Mouse (Mus musculus) hindbrain, embryonic 10.5 days (tissue): ENCODE data around the gene Dnajc16. TPM values are rescaled to one million over a fixed set of nuclear protein-coding genes. Genes with fewer than 3 reads are reported as not detected.

Source experiments
- DNase-seq: peaks from one replicate; pipeline ENCODE4 v3.0.0-alpha.2; 2017; ENCODE audit warnings: low spot score
- H3K27ac ChIP-seq: fragments of 300-500 bp; sonication (generic); 2 replicates; pipeline ENCODE4 v1.5.1; 2016; ENCODE audit warnings: mild to moderate bottlenecking, moderate library complexity
- H3K27me3 ChIP-seq: fragments of 300-500 bp; sonication (generic); 2 replicates; pipeline ENCODE4 v1.6.1; 2016; ENCODE audit warnings: mild to moderate bottlenecking; ENCODE audit not compliant: poor library complexity, insufficient read depth, severe bottlenecking
- H3K36me3 ChIP-seq: fragments of 300-500 bp; sonication (generic); 2 replicates; pipeline ENCODE4 v1.6.1; 2016; ENCODE audit warnings: mild to moderate bottlenecking, moderate library complexity
- H3K4me1 ChIP-seq: fragments of 300-500 bp; sonication (generic); replicated peaks from 2 replicates; pipeline ENCODE4 v1.6.1; 2016; ENCODE audit warnings: mild to moderate bottlenecking
- H3K4me3 ChIP-seq: fragments of 300-500 bp; sonication (generic); 2 replicates; pipeline ENCODE4 v1.5.1; 2016; ENCODE audit warnings: mild to moderate bottlenecking, moderate library complexity
- H3K9me3 ChIP-seq: fragments of 300-500 bp; sonication (generic); 2 replicates; pipeline ENCODE4 v1.6.1; 2016; ENCODE audit warnings: mild to moderate bottlenecking, moderate library complexity
- WGBS: fragments of 180-500 bp; shearing (Covaris S2); methylation state at CpG from one replicate; pipeline ENCODE4 v1.1.7; 2016; 5-methylcytosine and 5-hydroxymethylcytosine counted together
- polyA plus RNA-seq: library from polyadenylated mRNA; unstranded; fragments of >200 nt; fragmentation: Nextera tagmentation; extraction: Ambion mirVana; gene quantifications from 2 replicates; pipeline ENCODE4 v1.2.1, GENCODE M21; 2016

Gene Dnajc16
- polyA plus RNA-seq, 1 experiment from 2014 or later = 5.5 TPM

DNA sequence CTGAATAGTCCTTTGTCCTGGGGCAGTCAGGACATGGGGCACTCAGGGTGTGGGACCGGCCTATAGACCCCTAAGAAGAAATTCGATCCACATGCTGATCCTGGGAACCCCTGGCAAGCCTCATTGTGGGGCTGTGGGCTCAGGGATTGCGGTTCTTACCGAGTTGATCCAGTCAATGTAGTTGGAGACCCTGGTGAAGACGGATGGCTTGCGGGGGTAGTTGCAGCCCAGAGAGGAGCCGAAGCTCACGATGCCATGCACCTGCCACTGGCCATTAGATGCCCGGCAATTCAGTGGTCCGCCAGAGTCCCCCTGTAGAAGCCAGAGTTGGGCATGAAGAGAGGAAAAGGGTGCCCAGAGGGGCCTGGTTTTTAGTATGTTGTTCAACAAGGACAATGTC, 27.0 kb upstream of the Dnajc16 start:
- Histone ChIP-seq H3K9me3 (no peaks in the 10 kb centered on the region), H3K4me3 (no peak overlapping the region), H3K36me3 (peaks cover 34% of the 10 kb centered on the region), H3K27me3 (no peaks in the 10 kb centered on the region), H3K4me1 (peaks cover 28% of the 10 kb centered on the region), H3K27ac (no peak overlapping the region)
- WGBS = 62% methylated on average over 10 of the region's 10 CpGs
- no peak for DNase-seq

DNA sequence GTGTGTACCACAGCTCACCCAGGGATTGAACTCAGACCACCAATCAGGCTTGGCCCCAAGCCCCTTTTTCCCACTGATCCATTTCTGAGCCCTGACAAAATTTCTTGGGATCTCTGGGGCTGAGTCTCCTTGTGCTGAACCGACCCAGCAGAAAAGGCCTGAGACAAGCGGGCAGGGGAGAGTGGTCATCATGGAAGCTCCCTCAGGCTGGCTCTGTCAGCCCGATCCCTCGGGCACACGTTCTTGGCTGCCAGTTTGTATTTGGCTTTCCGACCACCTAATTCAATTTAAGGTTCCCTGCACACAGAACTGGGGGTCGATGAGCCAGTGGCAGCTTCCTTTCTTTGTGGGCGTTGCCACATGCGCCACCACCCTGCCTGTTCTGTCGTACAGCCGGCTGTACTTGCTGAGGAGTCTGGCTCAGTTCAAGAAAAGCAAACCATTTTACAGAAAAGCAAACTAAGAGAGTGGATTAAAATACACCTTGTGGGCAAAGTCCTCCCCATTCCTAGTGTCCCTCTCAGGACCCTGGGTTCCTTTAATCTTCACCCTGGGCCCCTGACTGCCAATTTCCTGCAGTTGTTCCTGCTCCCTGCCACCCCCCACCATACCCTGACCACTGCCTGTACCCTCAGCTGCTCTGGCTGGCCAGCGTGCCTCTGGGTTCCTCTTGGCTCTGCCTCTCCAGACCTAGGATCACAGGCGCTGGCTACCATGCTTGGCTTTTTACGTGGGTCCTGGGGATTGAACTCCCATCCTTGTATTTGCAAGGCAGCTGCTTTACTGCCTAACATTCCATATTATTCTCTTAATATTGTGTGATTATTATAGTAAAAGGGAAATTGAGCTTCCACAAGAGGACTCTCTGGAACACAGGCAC, 26.3 kb upstream of the Dnajc16 start:
- no peak for DNase-seq
- no peak overlapping the region for H3K4me3 ChIP-seq
- no peaks in the 10 kb centered on the region for H3K9me3 ChIP-seq
- 70% methylated on average over 14 of the region's 14 CpGs for WGBS
- H3K36me3 ChIP-seq = peaks cover 41% of the 10 kb centered on the region
- H3K4me1 ChIP-seq = peaks cover 24% of the 10 kb centered on the region
- H3K27me3 ChIP-seq = no peaks in the 10 kb centered on the region
- H3K27ac ChIP-seq = peak overlapping the region; percentile 6; the same call in 1 of the 2 replicates

DNA sequence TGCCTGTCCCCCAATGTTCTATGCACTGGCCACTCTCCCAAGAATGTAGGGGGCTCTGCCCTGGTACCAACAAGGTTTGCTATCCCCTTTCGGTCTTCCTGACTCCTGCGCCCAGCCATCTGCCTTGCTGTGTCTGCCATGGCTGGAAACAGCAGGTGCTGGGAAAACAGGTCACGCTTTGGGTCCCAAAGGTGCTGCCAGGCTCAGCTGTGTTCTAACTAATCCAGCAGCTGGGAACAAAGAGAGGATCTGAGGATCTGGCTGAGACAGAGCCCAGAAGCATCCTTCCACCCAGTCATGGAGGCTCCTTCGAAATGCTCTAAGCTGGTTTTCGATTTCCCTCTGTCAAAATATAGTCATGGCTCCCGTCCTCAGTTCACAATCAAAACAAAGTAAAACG, 25.5 kb upstream of the Dnajc16 start:
- Histone ChIP-seq H3K27me3 (no peaks in the 10 kb centered on the region), H3K36me3 (peaks cover 49% of the 10 kb centered on the region), H3K9me3 (no peaks in the 10 kb centered on the region), H3K27ac (peak overlapping the region; percentile 69; the same call in 1 of the 2 replicates), H3K4me1 (peaks cover 21% of the 10 kb centered on the region), H3K4me3 (no peak overlapping the region)
- no peak for DNase-seq
- 92% methylated on average over 7 of the region's 7 CpGs for WGBS

GRCm38 (mm10) chr4:141811375-141811774, 20.6 kb upstream of the Dnajc16 start:
- H3K36me3 ChIP-seq = peaks cover 96% of the 10 kb centered on the region
- DNase-seq = no peak

GRCm38 (mm10) chr4:141810975-141811374, 20.2 kb upstream of the Dnajc16 start:
- Histone ChIP-seq H3K9me3 (no peaks in the 10 kb centered on the region), H3K27me3 (no peaks in the 10 kb centered on the region), H3K4me1 (0 out of 2 replicates have a peak, but pooled peaks cover 2% of the 10 kb centered on the region), H3K4me3 (no peak overlapping the region), H3K27ac (no peak overlapping the region), H3K36me3 (peaks cover 98% of the 10 kb centered on the region)
- DNase-seq = no peak
- 92% methylated on average over 2 of the region's 2 CpGs for WGBS

More at GRCm38 (mm10) chr4:141811375-141811774, 20.6 kb upstream of the Dnajc16 start:
- H3K9me3 ChIP-seq = no peaks in the 10 kb centered on the region
- no peak overlapping the region for H3K27ac ChIP-seq
- no peaks in the 10 kb centered on the region for H3K27me3 ChIP-seq
- 97% methylated on average over 7 of the region's 7 CpGs for WGBS
- H3K4me1 ChIP-seq = 0 out of 2 replicates have a peak, but pooled peaks cover 5% of the 10 kb centered on the region
- H3K4me3 ChIP-seq = no peak overlapping the region

DNA sequence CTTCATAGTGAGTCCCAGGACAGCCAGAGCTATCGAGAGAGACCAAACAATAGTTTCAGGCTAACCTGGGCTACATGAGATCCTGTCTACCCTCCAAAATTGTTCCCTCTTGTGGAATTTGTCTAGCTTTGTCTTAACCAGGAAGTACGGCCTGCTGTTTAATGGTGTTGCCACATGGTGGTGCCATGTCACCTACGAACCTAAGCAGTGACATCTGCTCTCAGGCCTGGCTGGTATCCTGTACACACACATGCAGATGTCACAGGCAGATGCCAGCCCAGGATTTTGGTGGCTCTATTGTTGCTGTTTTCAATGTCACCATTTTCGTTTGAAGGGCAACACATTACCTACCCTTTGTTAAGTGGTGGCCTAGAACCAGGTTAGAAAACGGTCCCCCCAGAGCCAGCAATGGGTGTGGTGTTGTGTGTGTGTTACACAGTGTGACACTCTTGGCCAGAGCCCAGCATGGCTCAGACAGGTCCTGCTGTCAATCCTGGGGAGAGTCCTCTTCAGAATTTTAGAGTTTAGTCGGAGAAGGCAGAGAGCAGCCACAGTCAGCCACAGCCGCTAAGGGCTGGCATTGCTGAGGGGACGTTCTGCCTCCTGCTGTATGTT, 19.2 kb upstream of the Dnajc16 start:
- 80% methylated on average over 8 of the region's 8 CpGs for WGBS
- no peaks in the 10 kb centered on the region for H3K9me3 ChIP-seq
- no peaks in the 10 kb centered on the region for H3K4me1 ChIP-seq
- no peak overlapping the region for H3K27ac ChIP-seq
- no peak overlapping the region for H3K4me3 ChIP-seq
- H3K36me3 ChIP-seq = peaks cover 99% of the 10 kb centered on the region
- no peaks in the 10 kb centered on the region for H3K27me3 ChIP-seq
- peak; percentile 49 for DNase-seq

GRCm38 (mm10) chr4:141805886-141806285, 15.2 kb upstream of the Dnajc16 start:
- Histone ChIP-seq H3K27ac (no peak overlapping the region), H3K4me1 (no peaks in the 10 kb centered on the region), H3K36me3 (peaks cover 83% of the 10 kb centered on the region), H3K27me3 (no peaks in the 10 kb centered on the region), H3K9me3 (no peaks in the 10 kb centered on the region), H3K4me3 (no peak overlapping the region)
- no peak for DNase-seq
- WGBS = 98% methylated on average over 8 of the region's 8 CpGs

- no peaks in the 10 kb centered on the region for H3K9me3 ChIP-seq
- H3K27me3 ChIP-seq = no peaks in the 10 kb centered on the region
- no peak overlapping the region for H3K4me3 ChIP-seq
- DNase-seq = no peak
- H3K27ac ChIP-seq = no peak overlapping the region
- H3K36me3 ChIP-seq = peaks cover 65% of the 10 kb centered on the region
- H3K4me1 ChIP-seq = no peaks in the 10 kb centered on the region
- 97% methylated on average over 4 of the region's 4 CpGs for WGBS
Measured at GRCm38 (mm10) chr4:141804105-141804504, 13.4 kb upstream of the Dnajc16 start.

DNA sequence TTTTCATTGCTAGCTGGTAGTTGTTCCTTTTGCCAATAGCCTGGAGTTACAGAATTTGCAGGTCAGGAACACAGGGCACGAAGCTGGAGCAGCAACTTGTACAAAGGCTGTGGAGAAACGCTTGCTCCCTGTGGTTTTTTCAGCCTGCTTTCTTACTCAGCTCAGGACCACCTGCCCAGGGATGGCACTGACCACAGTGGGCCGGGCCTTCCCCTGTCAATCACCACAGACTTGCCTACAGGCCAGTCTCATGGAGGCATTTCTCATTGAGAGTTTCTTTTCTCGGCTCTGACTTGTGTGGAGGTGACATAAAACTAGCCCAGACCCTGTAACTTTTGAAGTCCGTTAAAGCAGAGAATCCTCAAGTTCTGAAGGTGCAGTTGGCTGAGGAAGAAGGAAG, 6.8 kb upstream of the Dnajc16 start:
- WGBS = 90% methylated on average over 5 of the region's 5 CpGs
- no peak overlapping the region for H3K4me3 ChIP-seq

DNA sequence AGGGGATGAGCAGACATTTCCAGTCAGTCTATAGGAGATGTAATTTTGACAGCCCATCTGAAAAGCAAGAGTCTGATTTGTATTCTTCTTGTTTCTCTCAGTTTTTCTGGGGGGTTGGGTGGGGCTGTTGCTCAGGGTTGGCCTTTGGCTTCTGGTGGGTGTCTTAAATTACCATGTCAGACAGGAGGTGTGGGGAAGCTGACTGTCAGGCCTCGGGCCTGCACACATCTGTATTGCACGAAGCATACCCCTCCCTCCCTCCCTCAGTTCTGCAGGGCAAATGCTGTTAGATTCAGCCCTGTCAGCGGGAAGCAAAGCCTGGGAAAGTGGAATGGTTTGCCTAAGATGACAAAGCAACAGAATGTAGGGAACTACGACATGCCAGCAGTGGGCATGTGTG, 6.2 kb upstream of the Dnajc16 start:
- H3K4me1 ChIP-seq = peaks cover 25% of the 10 kb centered on the region
- H3K36me3 ChIP-seq = peaks cover 30% of the 10 kb centered on the region
- H3K27ac ChIP-seq = no peak overlapping the region

More for the DNA sequence above, 6.8 kb upstream of the Dnajc16 start:
- Histone ChIP-seq H3K9me3 (no peaks in the 10 kb centered on the region), H3K4me1 (peaks cover 24% of the 10 kb centered on the region), H3K27me3 (no peaks in the 10 kb centered on the region), H3K27ac (no peak overlapping the region), H3K36me3 (peaks cover 30% of the 10 kb centered on the region)
- DNase-seq = no peak

DNA sequence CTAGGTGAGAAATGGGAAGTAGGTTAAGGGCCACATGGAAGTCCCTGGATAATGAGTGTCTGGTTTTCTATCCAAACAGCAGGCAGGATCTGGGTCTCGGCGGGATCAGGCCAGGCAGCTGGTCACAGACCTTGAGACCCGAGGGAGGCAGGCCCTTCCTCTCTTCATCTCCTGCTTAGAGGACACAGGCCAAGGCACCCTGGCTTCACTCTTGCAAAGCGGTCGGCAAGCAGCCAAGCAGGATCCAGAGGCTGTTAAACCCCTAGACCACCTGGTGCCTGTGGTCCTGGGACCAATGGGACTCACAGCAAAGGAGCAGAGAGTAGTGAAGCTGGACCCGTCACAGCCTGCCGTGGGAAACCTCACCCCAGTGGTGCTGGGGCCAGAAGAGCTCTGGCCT, 5.6 kb upstream of the Dnajc16 start:
- WGBS = 86% methylated on average over 7 of the region's 7 CpGs
- Histone ChIP-seq H3K36me3 (peaks cover 30% of the 10 kb centered on the region), H3K4me3 (no peak overlapping the region), H3K9me3 (no peaks in the 10 kb centered on the region), H3K27me3 (no peaks in the 10 kb centered on the region), H3K4me1 (peaks cover 25% of the 10 kb centered on the region), H3K27ac (no peak overlapping the region)
- no peak for DNase-seq

More for the DNA sequence above, 6.2 kb upstream of the Dnajc16 start:
- Histone ChIP-seq H3K27me3 (no peaks in the 10 kb centered on the region), H3K9me3 (no peaks in the 10 kb centered on the region), H3K4me3 (no peak overlapping the region)
- WGBS = 92% methylated on average over 4 of the region's 4 CpGs
- no peak for DNase-seq

DNA sequence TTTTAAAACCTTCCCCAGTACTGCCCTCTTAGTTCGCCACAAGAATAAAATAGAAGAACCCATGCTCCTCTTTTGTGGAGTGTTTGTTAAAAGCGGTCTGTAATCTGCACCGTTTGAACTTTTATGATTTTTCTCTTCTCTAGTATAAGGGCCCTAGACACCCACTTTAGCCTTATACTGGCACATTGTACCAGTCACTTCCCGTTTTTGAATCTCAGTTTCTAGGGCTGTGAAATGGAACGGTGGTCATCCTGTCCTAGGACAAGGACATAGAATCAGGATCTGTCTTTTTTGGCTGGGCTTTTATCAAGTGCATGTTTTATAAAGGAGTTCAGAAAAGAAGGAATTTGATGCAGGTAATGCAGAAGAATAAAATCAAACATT, 3.4 kb upstream of the Dnajc16 start:
- no peak for DNase-seq
- 19% methylated on average over 5 of the region's 5 CpGs for WGBS
- Histone ChIP-seq H3K4me1 (peaks cover 38% of the 10 kb centered on the region), H3K9me3 (no peaks in the 10 kb centered on the region), H3K27me3 (no peaks in the 10 kb centered on the region), H3K4me3 (peak overlapping the region; percentile 78), H3K36me3 (peaks cover 30% of the 10 kb centered on the region), H3K27ac (peak overlapping the region; percentile 93)
